Mouse (Mus musculus): Measurements from ENCODE around the gene Rfpl4. TPM values are rescaled to one million over a fixed set of nuclear protein-coding genes. Genes with fewer than 3 reads are reported as not detected.
A peak's percentile ranks its signal among the peaks of the same experiment; 100 is the strongest.

Gene Rfpl4
- total and polyA plus RNA-seq, 2 experiments, result not detected

DNA sequence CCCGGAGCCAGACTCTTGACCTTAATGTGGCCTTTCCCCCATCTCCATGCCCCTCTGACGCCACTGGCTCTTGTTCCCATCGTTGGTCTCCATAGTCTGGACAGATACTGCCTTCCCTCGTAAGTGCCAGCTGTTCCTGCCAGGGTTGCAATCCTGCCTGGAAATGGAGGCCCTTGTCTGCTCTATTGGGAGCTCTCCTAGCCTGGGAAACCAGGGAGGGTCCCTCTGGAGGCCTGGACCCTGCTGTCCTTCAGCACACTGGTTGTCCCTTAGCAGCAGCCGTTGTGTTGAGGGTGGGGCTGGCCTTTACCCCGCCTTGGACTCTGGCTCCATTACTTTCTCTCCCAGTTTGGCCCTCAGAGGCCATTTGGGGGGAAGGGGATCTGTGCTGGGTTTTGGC is 24.4 kb downstream of the Rfpl4 start:
- WGBS, result 80% methylated on average over 6 of the region's 6 CpGs
- Histone ChIP-seq H3K36me3 (ENCODE audit: control insufficient read depth, insufficient read depth, low read length) (peaks cover 14% of the 10 kb centered on the region), H3K27me3 (ENCODE audit: control insufficient read depth, insufficient read depth, low read length) (no peaks in the 10 kb centered on the region), H3K79me2 (ENCODE audit: control insufficient read depth, insufficient read depth, low read length) (peaks cover 17% of the 10 kb centered on the region; the same call in 1 of the 2 replicates), H3K27ac (replicated peaks; ENCODE audit: insufficient read depth, low read depth, low read length) (no peak overlapping the region), H3K4me1 (ENCODE audit: control insufficient read depth, insufficient read depth, low read length) (peaks cover 16% of the 10 kb centered on the region), H3K9ac (ENCODE audit: low read depth, low read length) (no peak overlapping the region), H3K4me3 (ENCODE audit: insufficient read depth, low read depth, low read length) (no peak overlapping the region)
- TF ChIP-seq POLR2A (IDR thresholded peaks at IDR 0.05; ENCODE audit: extremely low read depth, insufficient read depth, low read length), result no peak
- no peak for TF ChIP-seq CTCF (IDR thresholded peaks at IDR 0.05; ENCODE audit: low read depth, low read length)
- no peak for DNase-seq (ENCODE audit: extremely low read depth, low read depth, low spot score)

GRCm38 (mm10) chr7:5091008-5091728 is 25.6 kb downstream of the Rfpl4 start:
- H3K36me3 ChIP-seq (ENCODE audit: control insufficient read depth, insufficient read depth, low read length), result peaks cover 8% of the 10 kb centered on the region
- TF ChIP-seq CTCF (IDR thresholded peaks at IDR 0.05; ENCODE audit: low read depth, low read length), result no peak
- TF ChIP-seq POLR2A (IDR thresholded peaks at IDR 0.05; ENCODE audit: extremely low read depth, insufficient read depth, low read length), result no peak
- WGBS, result 53% methylated on average over 15 of the region's 15 CpGs
- DNase-seq (ENCODE audit: extremely low read depth, low read depth, low spot score), result peak; percentile 95
- H3K27me3 ChIP-seq (ENCODE audit: control insufficient read depth, insufficient read depth, low read length), result no peaks in the 10 kb centered on the region
- no peak overlapping the region for H3K9ac ChIP-seq (ENCODE audit: low read depth, low read length)
- peaks cover 22% of the 10 kb centered on the region for H3K4me1 ChIP-seq (ENCODE audit: control insufficient read depth, insufficient read depth, low read length)
- H3K79me2 ChIP-seq (ENCODE audit: control insufficient read depth, insufficient read depth, low read length), result peaks cover 21% of the 10 kb centered on the region; the same call in 1 of the 2 replicates
- peak overlapping the region; percentile 41 for H3K27ac ChIP-seq (replicated peaks; ENCODE audit: insufficient read depth, low read depth, low read length)
- H3K4me3 ChIP-seq (ENCODE audit: insufficient read depth, low read depth, low read length), result no peak overlapping the region

DNA sequence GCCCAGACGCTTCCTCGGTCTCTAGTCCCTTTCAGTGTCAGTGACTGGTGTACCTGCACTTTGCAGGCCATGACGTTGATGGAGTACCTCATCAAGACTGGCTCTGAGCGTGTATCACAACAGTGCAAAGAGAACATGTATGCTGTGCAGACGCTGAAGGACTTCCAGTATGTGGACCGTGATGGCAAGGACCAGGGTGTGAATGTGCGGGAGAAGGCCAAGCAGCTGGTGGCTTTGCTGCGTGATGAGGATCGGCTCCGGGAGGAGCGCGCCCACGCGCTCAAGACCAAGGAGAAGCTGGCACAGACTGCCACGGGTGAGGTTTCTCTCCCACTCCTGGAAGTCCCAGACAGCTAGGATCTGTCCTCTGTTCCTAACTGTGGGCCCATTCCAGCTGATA is 26.9 kb downstream of the Rfpl4 start:
- Histone ChIP-seq H3K27ac (replicated peaks; ENCODE audit: insufficient read depth, low read depth, low read length) (no peak overlapping the region), H3K79me2 (ENCODE audit: control insufficient read depth, insufficient read depth, low read length) (peaks cover 26% of the 10 kb centered on the region; the same call in 1 of the 2 replicates), H3K36me3 (ENCODE audit: control insufficient read depth, insufficient read depth, low read length) (peaks cover 7% of the 10 kb centered on the region; the same call in 1 of the 2 replicates), H3K4me3 (ENCODE audit: insufficient read depth, low read depth, low read length) (no peak overlapping the region), H3K27me3 (ENCODE audit: control insufficient read depth, insufficient read depth, low read length) (no peaks in the 10 kb centered on the region), H3K9ac (ENCODE audit: low read depth, low read length) (no peak overlapping the region), H3K4me1 (ENCODE audit: control insufficient read depth, insufficient read depth, low read length) (peaks cover 25% of the 10 kb centered on the region)
- no peak for DNase-seq (ENCODE audit: extremely low read depth, low read depth, low spot score)
- TF ChIP-seq CTCF (IDR thresholded peaks at IDR 0.05; ENCODE audit: low read depth, low read length) (no peak), POLR2A (IDR thresholded peaks at IDR 0.05; ENCODE audit: extremely low read depth, insufficient read depth, low read length) (no peak)
- WGBS, result 92% methylated on average over 15 of the region's 15 CpGs

DNA sequence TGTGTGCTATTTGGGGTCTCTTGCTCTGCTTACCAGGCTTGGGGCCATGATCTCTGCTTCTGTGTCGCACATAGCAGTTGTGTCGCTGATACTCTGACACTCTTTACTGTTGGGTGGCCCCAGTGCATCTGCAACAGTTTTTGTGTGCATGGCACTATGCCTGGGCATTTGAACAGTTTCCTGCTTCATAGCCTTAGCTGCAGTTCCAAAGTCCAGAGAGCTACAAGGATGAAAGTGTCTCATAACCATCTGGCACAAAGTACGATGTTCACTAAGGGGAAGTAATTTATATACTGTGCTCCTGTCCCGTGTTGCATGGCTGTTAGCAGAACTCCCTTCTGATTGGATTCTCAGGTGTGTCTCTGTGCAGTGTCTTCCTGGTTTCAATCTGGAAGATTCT is 28.9 kb downstream of the Rfpl4 start:
- TF ChIP-seq POLR2A (IDR thresholded peaks at IDR 0.05; ENCODE audit: extremely low read depth, insufficient read depth, low read length) (no peak), CTCF (IDR thresholded peaks at IDR 0.05; ENCODE audit: low read depth, low read length) (no peak)
- peaks cover 32% of the 10 kb centered on the region for H3K4me1 ChIP-seq (ENCODE audit: control insufficient read depth, insufficient read depth, low read length)
- peaks cover 32% of the 10 kb centered on the region; the same call in 1 of the 2 replicates for H3K79me2 ChIP-seq (ENCODE audit: control insufficient read depth, insufficient read depth, low read length)
- H3K27ac ChIP-seq (replicated peaks; ENCODE audit: insufficient read depth, low read depth, low read length), result peak overlapping the region; percentile 38
- H3K36me3 ChIP-seq (ENCODE audit: control insufficient read depth, insufficient read depth, low read length), result peaks cover 9% of the 10 kb centered on the region; the same call in 1 of the 2 replicates
- no peak overlapping the region for H3K9ac ChIP-seq (ENCODE audit: low read depth, low read length)
- H3K4me3 ChIP-seq (ENCODE audit: insufficient read depth, low read depth, low read length), result no peak overlapping the region
- peak; percentile 91 for DNase-seq (ENCODE audit: extremely low read depth, low read depth, low spot score)
- H3K27me3 ChIP-seq (ENCODE audit: control insufficient read depth, insufficient read depth, low read length), result no peaks in the 10 kb centered on the region
- WGBS, result 16% methylated on average over 4 of the region's 4 CpGs

DNA sequence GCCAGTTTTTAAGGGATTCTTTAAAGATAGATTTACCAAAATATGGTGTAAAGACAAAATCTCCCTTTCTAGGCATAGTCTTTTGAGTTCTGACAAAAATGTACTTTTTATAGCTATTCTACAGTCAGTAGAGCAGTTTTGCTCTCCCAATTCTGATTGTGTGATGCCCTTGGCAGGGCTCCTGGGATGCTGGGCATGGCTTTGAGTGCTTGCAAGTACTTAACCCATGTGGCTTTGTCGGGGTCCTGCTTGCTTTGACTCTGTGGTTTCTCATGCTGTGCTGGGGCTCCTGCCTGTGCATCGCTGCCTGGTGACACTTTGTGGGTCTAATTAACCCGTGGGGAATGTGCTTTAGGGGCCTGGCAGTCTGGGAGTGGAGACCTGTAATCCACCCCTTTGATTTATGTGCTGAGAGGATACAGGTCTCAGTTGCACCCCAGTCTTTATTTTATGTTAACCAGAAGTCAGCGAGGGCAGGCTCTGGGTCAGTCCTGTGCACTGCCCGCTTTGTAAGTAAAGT is 29.8 kb downstream of the Rfpl4 start:
- Histone ChIP-seq H3K79me2 (ENCODE audit: control insufficient read depth, insufficient read depth, low read length) (peaks cover 34% of the 10 kb centered on the region; the same call in 1 of the 2 replicates), H3K27me3 (ENCODE audit: control insufficient read depth, insufficient read depth, low read length) (no peaks in the 10 kb centered on the region), H3K36me3 (ENCODE audit: control insufficient read depth, insufficient read depth, low read length) (peaks cover 9% of the 10 kb centered on the region; the same call in 1 of the 2 replicates), H3K4me1 (ENCODE audit: control insufficient read depth, insufficient read depth, low read length) (peaks cover 33% of the 10 kb centered on the region), H3K9ac (ENCODE audit: low read depth, low read length) (no peak overlapping the region), H3K4me3 (ENCODE audit: insufficient read depth, low read depth, low read length) (no peak overlapping the region), H3K27ac (replicated peaks; ENCODE audit: insufficient read depth, low read depth, low read length) (no peak overlapping the region)
- DNase-seq (ENCODE audit: extremely low read depth, low read depth, low spot score), result no peak
- no peak for TF ChIP-seq CTCF (IDR thresholded peaks at IDR 0.05; ENCODE audit: low read depth, low read length)
- TF ChIP-seq POLR2A (IDR thresholded peaks at IDR 0.05; ENCODE audit: extremely low read depth, insufficient read depth, low read length), result no peak
- 62% methylated on average over 5 of the region's 5 CpGs for WGBS

- no peak overlapping the region for H3K27ac ChIP-seq (replicated peaks; ENCODE audit: insufficient read depth, low read depth, low read length)
- no peak overlapping the region for H3K4me3 ChIP-seq (ENCODE audit: insufficient read depth, low read depth, low read length)
- peaks cover 9% of the 10 kb centered on the region; the same call in 1 of the 2 replicates for H3K36me3 ChIP-seq (ENCODE audit: control insufficient read depth, insufficient read depth, low read length)
- no peak overlapping the region for H3K9ac ChIP-seq (ENCODE audit: low read depth, low read length)
- 70% methylated on average over 1 of the region's 1 CpGs for WGBS
- no peak for DNase-seq (ENCODE audit: extremely low read depth, low read depth, low spot score)
- H3K27me3 ChIP-seq (ENCODE audit: control insufficient read depth, insufficient read depth, low read length), result no peaks in the 10 kb centered on the region
- no peak for TF ChIP-seq POLR2A (IDR thresholded peaks at IDR 0.05; ENCODE audit: extremely low read depth, insufficient read depth, low read length)
- TF ChIP-seq CTCF (IDR thresholded peaks at IDR 0.05; ENCODE audit: low read depth, low read length), result no peak
- peaks cover 33% of the 10 kb centered on the region for H3K4me1 ChIP-seq (ENCODE audit: control insufficient read depth, insufficient read depth, low read length)
- H3K79me2 ChIP-seq (ENCODE audit: control insufficient read depth, insufficient read depth, low read length), result peaks cover 39% of the 10 kb centered on the region
Observed at GRCm38 (mm10) chr7:5085512-5085911, 31.2 kb downstream of the Rfpl4 start.

Measured in liver, adult 2 months (tissue).